Mouse (Mus musculus) gastrocnemius, postnatal 36 days (tissue): Measurements from ENCODE around the gene Fam57b. TPM values are rescaled to one million over a fixed set of nuclear protein-coding genes. Genes with fewer than 3 reads are reported as not detected.

Source experiments
- DNase-seq, 2 experiments: peaks; one replicate each; pipeline ENCODE4 v3.0.0; 2022
- intact Hi-C: fragments of 180-260 bp; cut with DNase I; formaldehyde crosslinking; loops from one replicate; pipeline ENCODE4 v1.15.1; 2025
- total RNA-seq, 2 experiments: library from RNA; stranded (reverse); gene quantifications; 2 replicates each; pipeline ENCODE4 v1.2.3; 2021

Gene Fam57b
- total RNA-seq, 2 experiments from 2014 or later: 55.8 to 67.4 TPM

DNA sequence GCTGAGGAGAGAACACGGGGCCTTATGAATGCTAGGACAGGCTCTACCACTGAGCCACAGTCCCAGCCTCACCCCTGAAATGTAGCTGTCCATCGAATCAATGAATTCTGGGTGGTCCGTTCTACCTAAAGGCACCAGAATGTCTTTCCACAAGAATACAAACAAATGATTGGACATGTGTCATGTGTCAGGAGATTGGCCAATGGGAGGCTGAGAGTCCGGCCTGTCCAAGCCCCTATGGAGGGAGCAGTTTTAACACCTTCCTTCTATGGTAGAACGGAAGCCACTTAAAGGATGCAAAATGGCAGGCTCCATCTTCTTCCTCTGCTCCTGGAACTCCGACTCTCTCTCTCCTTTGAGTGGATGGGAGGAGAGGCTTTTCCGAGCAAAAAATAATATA lies 20.1 kb downstream of the Fam57b start:
- DNase-seq: peak in 1 of 2 experiments; percentile 2
- intact Hi-C loops: no loop called here

- DNase-seq: no peak
- intact Hi-C loops: no loop called here
Measured at GRCm38 (mm10) chr7:126818818-126819217, 21.4 kb downstream of the Fam57b start.

DNA sequence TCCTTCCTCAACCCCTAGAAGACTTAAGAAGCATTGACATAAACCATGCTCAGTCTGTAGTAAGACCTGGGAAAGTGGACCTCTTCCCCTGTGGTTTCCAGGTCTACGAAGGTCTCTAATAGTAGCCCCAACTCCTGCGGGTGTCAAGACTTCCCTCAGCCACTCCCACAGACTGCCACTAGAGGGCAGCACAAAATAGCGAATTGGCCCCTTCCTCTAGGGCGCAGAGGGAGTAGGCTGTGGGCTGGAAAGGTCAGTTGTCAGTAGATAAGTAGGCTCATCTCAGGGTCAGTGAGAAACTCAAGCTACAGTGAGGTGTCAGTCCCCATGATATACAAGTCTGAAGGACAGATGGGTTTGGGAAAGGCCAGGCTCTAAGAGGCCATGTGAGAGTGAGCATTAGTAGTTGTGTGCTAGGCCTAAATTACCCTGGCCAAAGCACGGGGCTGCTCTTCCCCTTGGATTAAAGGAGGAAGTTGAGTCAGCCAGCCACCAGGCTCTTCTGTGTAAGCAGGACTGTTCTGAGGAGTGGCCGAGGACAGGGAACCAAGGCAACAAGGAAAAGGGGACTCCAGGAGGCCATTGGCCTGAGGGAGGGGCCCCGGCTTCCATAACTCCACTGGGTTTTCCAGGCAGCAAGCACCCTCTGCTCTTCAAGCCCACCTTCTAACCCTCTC lies 24.5 kb downstream of the Fam57b start:
- intact Hi-C loops: loop anchor here (5.0 kb wide), 2 partner anchors 40 to 140 kb away; partner anchors contain the start of genes Hirip3 and Ino80e
- DNase-seq: peak; percentile 76 to 80

GRCm38 (mm10) chr7:126822741-126823140 lies 25.3 kb downstream of the Fam57b start:
- intact Hi-C loops: loop anchor here (5.0 kb wide), 2 partner anchors 40 to 140 kb away; partner anchors contain the start of genes Hirip3 and Ino80e

DNA sequence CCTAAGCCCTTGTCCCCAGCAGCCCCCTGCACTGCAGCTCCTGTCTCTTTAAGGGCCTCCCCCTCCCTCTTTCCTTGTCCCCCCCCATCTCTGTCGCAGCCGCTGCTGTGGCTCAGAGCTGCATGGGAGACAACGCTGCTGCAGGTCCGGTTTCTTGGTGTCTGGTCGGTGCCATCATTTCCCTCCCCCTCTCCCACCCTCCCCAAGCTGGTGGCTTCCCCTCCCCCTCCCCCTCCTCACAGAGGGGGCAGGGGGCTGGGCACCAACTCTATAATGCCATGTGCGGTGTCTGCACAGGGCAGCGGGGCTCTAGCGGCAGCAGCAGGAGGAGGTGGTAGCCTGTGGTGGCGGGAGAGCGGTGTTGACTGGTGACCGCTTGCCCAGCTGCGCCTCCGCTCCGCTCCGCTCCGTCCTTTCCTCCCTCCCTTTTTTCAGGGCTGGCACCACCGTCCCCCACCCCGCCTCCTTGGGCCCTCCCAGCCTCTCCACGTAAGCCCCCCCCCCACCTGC lies 25.8 kb downstream of the Fam57b start:
- intact Hi-C loops: loop anchor here (5.0 kb wide), 2 partner anchors 39 to 139 kb away; partner anchors contain the start of genes Hirip3 and Ino80e
- DNase-seq: no peak

More at GRCm38 (mm10) chr7:126822741-126823140, 25.3 kb downstream of the Fam57b start:
- no peak for DNase-seq

- intact Hi-C loops: loop anchor here (5.0 kb wide), 2 partner anchors 38 to 138 kb away; partner anchors contain the start of genes Hirip3 and Ino80e
- no peak for DNase-seq
Measured at GRCm38 (mm10) chr7:126823940-126824339, 26.5 kb downstream of the Fam57b start.

- DNase-seq: no peak
- intact Hi-C loops: no loop called here
Measured at GRCm38 (mm10) chr7:126825403-126825802, 27.9 kb downstream of the Fam57b start.

DNA sequence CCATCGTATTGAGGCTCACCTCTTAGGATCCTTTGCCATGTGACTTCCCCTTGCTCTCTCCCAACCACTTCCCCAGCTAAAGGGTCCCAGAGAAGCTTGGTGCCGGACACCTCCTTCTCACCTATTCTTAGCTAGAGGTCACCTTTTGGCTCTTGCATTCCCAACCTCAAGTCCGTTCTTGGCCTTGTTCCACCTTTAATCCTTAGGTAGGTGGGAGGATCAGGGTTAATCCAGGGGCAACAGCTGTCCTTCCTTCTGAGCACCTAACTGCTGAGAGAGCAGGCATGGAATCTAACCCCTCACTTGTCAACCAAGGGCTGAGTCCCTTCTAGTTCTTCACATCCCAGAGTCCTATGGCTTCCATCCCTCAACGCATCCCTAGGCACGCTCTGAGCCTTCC lies 28.5 kb downstream of the Fam57b start:
- intact Hi-C loops: no loop called here
- DNase-seq: no peak

DNA sequence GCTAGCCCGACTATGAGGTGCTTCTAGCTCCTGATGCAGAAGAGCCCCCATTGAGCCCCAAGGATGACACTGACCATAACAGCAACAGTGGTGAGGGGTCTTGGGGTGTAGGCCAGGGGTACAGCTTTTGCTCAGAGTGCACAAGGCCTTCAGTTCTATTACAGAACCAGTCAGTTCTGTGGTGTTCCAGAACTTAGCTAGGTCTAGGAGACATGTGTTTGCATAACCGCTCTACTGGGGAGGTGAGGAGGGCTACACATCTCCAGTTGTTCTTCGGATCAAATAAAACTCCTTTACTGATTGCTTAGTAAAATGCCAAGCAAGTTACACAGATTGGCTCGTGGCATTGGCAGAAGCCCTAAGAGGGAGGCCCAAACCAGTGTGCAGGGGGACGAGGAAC lies 34.1 kb downstream of the Fam57b start, which contains the start of gene 4930451I11Rik:
TSS of gene 4930451I11Rik (minus strand) at position 101 of the 400 bp plus-strand sequence.
- intact Hi-C loops: loop anchor here (5.0 kb wide), 1 partner anchor 116 kb away; the partner anchor contains the start of gene Asphd1

DNA sequence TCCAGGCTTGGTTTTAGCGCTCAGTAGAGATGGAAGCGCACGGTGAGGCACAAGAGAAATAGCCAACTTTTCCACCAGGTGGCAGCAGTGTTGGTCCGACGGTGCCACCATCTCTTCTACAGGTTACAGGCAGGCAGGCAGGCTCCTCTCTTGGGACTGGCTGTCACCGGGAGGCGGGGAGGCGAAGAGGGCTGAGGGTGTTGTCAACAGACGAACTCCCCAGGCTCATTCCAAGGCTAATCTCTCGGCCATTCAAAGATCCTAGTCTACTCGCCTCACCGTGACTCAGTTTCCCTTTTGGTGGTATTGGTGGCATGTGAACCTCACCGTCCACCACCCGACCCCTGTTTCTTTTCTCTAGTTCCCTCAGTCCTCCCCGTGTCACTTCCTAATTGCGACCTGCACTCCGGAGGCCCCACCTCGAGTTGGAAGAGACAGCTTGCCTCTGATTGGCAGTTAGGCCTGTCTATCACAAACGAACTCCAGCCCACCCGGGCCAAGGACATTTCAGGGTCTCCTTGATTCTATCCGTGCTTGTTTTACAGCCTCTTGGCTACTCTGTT lies 34.6 kb downstream of the Fam57b start:
- intact Hi-C loops: loop anchor here (2.0 to 5.0 kb wide), 2 partner anchors 115 to 279 kb away; partner anchors contain the start of gene Asphd1
- DNase-seq: peak; percentile 50 to 54

More for the DNA sequence above, 34.1 kb downstream of the Fam57b start, which contains the start of gene 4930451I11Rik:
- DNase-seq: no peak

DNA sequence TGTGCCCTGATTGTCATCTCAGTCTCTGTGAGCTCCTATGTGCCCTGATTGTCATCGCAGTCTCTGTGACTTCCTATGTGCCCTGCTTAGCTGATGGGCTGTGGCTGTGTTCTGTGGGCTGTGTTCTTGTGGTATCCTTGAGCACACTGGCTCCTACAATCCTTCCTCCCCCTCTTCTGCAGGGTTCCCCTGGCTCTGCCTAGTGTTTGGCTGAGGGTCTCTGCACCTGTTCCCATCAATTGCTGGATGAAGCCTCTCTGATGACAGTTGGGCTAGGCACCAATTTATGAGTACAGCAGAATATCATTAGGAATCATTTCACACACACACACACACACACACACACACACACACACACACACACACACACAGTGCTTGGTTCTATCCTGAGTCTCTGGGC lies 35.8 kb downstream of the Fam57b start:
- no peak for DNase-seq
- intact Hi-C loops: loop anchor here (2.0 to 5.0 kb wide), 2 partner anchors 114 to 278 kb away; partner anchors contain the start of gene Asphd1

- intact Hi-C loops: no loop called here
Measured at GRCm38 (mm10) chr7:126843276-126843675, 45.8 kb downstream of the Fam57b start.

DNA sequence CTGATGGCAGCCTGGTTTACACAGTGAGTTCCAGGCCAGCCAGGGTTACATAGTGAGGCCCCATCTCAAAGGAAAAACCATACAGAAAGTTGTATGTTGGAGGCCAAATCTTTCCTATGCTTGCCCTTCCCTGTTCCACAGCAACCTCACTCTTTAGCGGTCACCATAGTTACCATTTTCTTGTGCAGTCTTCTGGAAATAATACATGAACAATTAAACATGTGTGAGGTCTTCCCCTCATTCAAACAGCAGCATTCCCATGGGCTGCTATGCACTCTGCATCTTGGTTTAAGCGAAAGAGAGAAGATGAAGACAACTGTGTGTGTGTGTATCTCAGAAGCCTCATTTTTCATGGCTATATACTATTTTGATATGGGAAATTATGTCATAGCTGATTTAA lies 48.0 kb downstream of the Fam57b start:
- intact Hi-C loops: no loop called here
- no peak for DNase-seq

More at GRCm38 (mm10) chr7:126843276-126843675, 45.8 kb downstream of the Fam57b start:
- no peak for DNase-seq

DNA sequence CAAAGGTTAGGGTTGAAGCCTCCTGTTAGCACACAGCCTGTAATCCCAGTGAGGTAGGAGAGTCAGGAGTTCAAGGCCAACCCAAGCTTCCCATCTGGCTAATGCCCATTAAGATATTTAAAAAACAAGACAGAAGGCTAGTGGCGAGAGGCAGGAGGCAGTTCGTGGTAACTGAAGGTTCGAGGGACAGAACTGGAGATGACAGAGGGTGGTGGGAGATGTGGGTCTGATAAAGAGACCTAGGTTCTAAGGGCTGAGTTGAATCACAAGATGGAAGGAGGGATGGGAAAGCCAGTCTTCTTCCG lies 49.6 kb downstream of the Fam57b start, which contains the start of gene Doc2a:
TSS of gene Doc2a (plus strand) at position 301 of the 305 bp plus-strand sequence.
- intact Hi-C loops: no loop called here
- DNase-seq: peak in 1 of 2 experiments; percentile 6

DNA sequence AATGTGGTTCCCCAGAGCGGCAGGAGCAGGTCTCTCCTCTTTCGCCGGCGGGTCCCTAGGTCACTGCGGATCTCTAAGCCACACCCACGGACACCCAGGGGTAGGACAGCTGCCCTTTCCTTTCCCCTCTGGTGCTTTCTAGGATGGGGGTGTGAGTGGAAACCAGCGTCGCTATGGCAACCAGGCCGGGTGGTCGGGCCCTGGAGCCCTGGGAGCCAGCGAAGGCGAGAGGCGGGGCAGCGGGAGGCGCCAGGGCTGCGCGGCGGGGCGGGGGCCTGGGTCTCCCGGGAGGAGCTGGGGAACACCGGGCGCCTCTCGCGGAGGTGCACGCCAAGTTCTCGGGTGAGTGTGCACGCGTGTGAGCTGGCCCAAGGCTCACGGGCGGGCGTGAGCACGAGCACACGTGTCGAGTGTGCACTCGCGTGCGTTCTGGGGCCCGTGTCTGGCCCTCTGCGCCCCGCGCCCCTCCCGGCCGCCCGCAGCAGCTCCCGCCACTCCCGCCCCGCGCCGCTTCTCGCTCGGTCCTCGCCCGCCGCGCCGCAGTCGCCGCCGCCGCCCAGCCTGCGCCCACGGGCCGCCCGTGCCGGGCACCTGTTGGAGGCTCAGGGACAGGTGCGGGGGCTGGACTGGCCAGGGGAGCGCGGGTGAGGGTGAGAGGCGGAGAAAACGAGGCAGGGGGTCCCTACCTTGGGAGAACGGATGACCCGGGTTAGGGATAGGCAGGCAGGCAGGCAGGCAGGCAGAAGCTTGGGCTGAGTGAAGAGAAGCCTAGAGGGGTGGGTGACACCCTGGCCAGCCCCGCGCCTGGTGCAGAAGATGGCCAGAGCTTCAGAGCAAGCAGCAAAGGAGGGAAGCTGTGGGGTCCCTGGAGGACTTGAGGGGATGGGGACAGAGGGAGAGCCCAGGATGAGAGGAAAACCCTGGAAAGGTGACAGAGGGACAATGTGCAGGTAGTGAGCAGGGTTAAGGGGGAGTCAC lies 50.2 kb downstream of the Fam57b start:
- DNase-seq: peak in 1 of 2 experiments; percentile 13
- intact Hi-C loops: no loop called here

DNA sequence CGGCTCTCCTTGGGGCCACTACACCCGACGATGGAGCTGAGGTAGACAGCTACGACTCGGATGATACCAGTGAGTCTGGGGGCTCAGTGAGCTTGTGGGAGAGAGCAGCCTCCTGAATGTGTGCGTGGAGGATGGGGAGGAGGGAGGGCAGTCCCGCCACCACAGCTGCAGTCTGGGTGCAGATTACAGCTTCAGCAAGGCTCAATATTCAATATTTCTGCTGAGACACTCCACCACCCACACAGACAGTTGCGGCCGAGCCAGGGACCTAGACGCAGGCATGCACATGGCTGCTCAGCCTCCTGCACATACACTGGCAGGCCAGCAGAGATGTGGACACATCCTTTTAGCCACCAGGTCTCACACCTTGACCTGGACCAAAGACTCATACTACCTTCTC lies 51.3 kb downstream of the Fam57b start:
- DNase-seq: peak in 1 of 2 experiments; percentile 12
- intact Hi-C loops: no loop called here

- intact Hi-C loops: no loop called here
- DNase-seq: peak in 1 of 2 experiments; percentile 10
Measured at GRCm38 (mm10) chr7:126850161-126850560, 52.7 kb downstream of the Fam57b start.

GRCm38 (mm10) chr7:126851192-126851591 lies 53.7 kb downstream of the Fam57b start:
- intact Hi-C loops: no loop called here
- DNase-seq: peak in 1 of 2 experiments; percentile 9

- intact Hi-C loops: no loop called here
- peak in 1 of 2 experiments; percentile 7 for DNase-seq
Measured at GRCm38 (mm10) chr7:126853454-126853853, 56.0 kb downstream of the Fam57b start.

GRCm38 (mm10) chr7:126855641-126856040 lies 58.2 kb downstream of the Fam57b start:
- no peak for DNase-seq
- intact Hi-C loops: no loop called here
